Mouse (Mus musculus) spleen, adult 2 months (tissue): ENCODE results near the gene Dab2ip.

Experiments used
- CTCF ChIP-seq: fragments of 200-500 bp; IDR thresholded peaks from 2 replicates; pipeline ENCODE4 v1.5.1; 2011; ENCODE audit warnings: mild to moderate bottlenecking, inconsistent platforms; ENCODE audit not compliant: insufficient read depth, insufficient read length, insufficient replicate concordance; ENCODE audit errors: extremely low read depth
- POLR2A ChIP-seq: fragments of 200-500 bp; IDR thresholded peaks from 2 replicates; pipeline ENCODE4 v1.6.1; 2011; ENCODE audit warnings: low read depth, low read length, inconsistent platforms

DNA sequence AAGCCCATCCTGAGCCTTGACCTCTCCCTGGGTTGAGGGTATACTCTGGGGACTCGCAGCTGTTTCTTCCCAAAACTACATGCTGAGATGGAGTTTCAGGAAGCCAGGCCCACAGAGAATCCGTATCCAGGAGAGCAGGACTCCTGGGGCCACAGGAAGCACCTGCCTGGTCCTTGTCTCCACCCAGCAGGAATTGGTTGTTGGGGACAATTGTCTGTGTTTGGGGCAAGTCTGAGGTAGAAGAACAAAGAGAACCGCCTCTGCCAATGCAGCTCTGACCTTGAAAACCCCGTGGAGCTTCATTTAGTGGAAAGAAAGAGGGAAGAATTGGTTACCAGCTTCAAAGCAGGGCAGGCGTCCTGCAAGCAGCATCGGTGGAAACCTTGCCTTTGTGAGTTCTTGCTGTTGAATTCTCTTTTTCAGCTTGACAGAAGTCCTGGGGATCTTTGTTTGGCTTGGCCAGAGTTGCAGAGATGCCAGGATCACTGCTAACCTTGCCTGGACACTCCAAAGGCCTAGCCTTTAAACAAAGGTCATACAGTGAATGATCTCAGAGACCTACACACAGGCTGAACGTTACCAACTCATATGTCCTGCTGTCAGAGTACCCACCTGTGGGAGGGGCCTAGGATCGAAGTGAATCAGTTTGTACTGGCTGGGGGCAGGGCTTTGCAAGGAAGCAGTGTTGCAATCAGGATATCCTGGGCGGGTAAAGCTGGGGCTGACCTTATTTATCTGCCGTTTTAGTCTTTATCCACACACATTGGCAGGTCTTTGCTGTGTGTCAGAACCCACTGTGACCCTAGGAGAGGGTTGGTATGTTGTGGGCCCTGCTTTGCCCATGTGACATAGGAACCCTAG lies 122.0 kb downstream of the Dab2ip start:
- TF ChIP-seq POLR2A (peak; percentile 12; the same call in 1 of the 2 replicates), CTCF (no peak)
